Mouse (Mus musculus): Measurements from ENCODE around the gene 1110059E24Rik.
"Not testable (repeated sequence)": the region's sequence is repeated elsewhere in the genome, so short reads cannot be mapped to it uniquely, and the experiment has no call there.

1110059E24Rik gene

DNA sequence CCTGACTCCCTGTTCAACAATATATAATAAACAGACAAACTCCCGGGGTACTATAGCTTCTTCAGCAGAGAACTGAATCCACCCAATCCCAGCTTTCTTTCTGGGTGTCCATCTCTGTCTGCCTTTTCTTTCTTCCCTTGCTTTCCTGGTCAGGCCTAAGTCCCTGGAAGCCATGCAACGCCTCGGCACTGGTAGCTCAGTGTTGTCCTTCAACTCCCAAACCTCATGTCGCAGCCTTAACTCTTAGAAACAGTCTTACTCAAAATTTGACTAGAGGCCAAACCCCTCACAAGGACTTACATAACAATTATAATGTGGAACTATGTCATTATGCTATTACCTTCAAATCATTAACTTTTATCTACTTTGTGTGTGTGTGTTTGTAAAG is 28.6 kb downstream of the 1110059E24Rik start:
- DNase-seq: no peak

GRCm38 (mm10) chr19:21623410-21624147 is 29.2 kb downstream of the 1110059E24Rik start:
- DNase-seq: no peak

DNA sequence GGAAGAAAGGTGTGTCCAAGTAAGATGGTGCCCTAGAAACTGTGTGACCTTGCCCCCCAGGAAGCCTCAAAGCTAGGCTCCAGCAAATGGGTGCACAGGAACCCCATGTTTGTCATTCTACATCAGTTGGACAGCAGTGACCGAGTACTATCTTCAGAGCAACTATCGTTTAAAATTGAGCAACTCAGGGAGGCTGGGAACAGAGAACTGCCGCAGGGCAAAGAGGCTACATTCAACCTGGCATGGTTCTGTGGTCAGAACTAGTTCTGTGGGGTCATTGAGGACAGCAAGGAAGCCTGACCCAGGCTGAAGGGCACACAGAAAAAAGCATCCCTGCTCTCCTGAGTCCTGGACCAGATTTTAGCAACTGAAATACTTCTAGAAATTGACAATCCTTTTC is 37.0 kb downstream of the 1110059E24Rik start:
- DNase-seq: no peak

DNA sequence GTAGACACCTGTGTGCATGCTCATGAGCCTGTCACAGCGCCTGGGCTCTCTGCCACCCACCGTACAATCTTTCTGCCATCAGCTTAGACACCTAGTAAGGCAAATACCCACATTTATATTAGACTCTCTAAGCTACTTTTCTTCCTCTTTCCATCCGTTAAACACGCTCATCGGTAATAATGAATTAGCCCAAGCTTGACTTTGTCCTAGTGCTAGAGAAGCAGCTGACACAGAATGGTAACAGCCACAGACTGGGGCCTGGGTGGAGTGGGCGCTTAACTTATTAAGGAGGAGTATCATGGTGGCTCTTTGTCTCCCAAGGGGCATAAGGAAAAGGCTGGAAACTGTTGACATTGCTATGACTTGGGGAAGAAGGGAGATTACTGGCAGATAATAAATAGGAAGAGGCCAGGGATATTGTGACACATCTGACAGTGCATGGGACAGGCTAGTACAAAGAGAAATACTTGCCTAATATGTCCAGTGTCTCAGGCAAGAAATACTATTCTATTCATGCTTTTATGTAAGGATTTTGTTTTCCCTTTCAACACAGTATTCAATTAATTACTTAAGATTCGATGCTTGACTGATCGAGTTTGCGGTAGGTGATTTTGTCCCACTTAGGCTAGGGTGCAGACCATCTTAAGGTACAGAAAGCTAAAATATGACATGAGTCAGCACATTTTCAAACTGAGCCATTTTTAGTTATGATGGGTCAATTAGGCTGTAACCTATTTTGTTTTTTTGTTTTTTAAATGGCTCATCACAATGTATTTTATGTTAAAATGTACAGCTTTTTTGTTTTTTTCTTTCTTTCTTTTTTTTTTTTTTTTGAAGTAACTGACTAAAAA is 40.8 kb downstream of the 1110059E24Rik start:
- peak; percentile 17 for DNase-seq

DNA sequence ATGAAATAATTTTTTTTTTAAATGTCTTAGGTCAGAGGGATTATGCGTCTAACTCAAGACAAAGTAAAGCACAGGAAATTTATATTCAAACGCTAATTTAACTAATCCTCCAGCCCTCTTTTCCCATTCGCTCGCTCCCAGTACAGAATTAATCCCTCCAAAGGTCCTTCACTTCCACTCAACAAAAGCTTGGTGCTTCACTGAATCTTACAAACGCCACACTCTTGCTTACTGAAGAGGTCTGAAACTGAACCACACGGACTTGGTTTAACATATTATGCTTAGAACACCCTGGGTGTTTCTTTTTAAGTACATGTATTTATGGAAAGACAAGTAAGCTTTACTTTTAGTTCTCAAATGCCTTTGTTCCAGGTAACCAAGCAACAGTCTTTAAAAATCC is 41.5 kb downstream of the 1110059E24Rik start:
- DNase-seq: peak; percentile 6

DNA sequence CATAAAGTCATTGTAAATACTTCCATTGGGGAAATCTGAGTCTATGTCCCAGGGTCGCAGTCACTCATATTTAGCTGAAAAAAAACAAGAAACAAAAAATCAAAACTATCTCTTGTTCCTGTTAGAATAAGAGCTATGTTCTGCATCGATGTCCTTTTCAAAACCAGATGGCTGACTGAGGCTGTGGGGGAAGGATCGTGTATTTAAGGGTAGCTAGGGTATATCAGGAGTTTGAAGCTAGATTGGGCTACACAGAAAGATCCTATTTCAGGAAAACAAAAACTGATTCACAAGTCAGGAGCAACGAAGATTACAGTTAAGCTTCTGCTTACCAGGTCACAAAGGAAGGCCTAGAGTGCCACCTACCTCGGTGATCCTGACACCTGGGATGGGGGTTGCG is 42.5 kb downstream of the 1110059E24Rik start:
- DNase-seq: no peak

DNA sequence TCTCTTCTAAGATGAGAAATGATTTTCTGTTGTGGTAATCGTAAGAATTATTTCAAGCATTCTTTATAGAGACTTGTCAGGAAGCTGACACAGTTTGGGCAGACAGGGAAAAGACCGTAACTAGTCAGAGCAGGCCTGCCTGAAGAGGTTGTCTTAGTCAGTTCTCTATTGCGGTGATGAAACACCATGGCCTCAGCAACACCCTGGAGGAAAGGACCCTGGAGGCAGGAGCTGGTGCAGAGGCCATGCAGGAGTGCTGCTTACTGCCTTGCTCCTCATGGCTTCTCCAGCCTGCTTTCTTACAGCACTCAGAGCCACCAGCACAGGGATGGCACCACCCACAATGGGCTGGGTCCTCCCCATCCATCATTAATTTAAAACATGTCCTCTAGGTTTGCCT is 47.5 kb downstream of the 1110059E24Rik start:
- no peak for DNase-seq

GRCm38 (mm10) chr19:21603836-21604235 is 48.9 kb downstream of the 1110059E24Rik start:
- DNase-seq: no peak

GRCm38 (mm10) chr19:21601541-21602101 is 51.2 kb downstream of the 1110059E24Rik start:
- DNase-seq: no peak

DNA sequence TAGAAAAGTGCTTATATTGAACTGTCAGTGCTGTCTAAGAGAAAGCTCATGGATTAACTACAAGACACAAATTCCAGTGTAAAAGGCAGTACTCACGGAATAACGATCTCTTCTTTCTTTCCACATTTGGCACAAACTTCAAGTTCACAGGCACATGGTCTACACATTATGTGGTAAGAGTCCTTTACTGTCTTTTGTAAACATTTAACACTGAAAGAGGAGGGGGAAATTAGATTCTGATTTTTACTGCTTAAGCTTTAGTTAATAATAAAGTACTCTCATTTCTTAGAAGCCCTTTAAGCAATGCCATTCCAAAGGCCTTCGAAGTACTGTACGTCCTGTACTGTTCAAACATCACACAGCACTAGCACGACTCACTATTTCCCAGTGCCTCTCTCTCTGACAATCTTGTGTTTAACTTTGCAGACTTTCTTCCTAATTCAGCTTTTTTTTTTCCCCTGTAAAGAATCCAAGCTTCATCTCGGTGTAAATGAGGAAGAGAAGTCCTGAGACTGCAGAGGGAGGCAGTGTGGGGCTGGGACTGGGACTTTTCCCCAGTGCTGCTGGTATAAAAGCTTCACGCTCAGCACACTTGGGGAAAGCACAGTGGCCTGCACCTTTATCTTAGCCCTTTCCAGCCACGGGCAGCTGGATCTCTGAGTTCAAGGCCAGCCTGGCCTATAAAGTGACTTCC is 54.0 kb downstream of the 1110059E24Rik start:
- no peak for DNase-seq

GRCm38 (mm10) chr19:21594676-21595075 is 58.1 kb downstream of the 1110059E24Rik start:
- DNase-seq: no peak

- not testable (repeated sequence) for DNase-seq
These were observed 60.6 kb downstream of the 1110059E24Rik start for GRCm38 (mm10) chr19:21592216-21592615.

DNA sequence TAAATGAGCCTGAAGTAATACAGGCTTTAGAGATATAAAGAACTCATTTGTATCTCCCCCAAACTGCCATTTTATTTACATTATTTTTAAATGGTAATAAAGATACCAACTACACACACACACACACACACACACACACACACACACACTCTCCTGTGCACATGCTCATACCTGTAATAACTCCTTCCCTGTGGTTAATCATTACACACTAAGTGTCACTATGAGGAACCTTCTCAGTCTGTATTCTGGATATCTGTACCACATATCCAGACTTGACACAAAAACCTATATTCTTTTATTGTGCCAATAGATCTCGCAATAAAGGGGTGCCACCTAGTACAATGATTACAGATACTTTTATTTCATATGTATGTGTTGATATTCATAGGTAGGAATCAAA is 62.9 kb downstream of the 1110059E24Rik start:
- DNase-seq: no peak

DNA sequence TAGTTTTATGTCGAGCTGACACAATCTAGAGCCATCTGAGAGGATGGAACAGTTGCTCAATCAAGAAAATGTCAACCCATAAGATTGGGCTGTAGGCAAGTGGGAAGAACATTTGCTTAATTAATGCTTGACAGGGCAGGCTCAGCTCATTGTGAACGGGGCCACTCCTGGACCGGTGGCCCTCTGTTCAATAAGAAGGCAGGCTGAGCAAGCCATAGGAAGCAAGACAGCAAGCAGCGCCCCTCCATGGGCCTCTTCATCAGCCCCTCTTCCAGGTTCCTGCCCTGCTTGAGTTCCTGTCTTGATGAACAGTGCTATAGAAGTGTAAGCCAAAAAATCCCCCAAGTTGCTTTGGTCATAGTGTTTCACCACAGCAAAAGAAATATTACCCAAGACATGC is 65.2 kb downstream of the 1110059E24Rik start:
- DNase-seq: no peak

DNA sequence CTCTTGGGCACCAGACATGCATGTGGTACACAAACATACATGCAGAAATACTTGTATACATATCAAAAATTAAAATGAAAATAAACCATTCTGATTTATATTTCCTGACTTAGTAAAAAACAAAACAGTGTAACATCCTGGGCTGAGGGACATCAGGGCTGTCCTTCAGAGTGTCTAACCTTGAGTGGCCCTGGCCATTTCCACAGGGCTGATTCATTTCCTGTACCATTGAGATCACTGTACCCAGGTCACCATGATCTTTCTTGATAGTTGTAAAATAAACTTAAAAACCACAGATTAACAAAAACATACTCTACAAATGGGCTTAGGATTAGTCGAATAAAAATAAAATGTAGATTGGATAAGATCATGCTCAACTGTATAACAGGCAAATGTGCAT is 66.2 kb downstream of the 1110059E24Rik start:
- DNase-seq: no peak

DNA sequence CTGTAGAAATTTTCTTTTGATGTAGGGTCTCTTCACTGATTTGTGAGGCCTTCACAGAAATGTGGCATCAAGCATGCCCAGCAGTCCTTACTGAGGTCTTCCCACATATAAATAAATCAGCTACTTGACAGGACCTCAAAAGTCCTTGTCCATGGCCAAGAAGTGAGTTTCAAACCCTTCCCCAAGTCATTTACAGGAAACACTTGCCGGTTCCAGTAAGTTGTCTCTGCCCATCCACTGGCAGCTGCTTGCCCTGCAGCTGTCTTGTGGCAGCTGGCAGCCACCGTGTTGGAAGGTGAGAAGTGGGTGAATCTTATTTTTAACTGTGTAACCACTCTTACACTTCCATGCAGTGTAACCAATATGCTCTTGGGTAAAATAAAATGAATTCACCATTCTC is 66.9 kb downstream of the 1110059E24Rik start:
- DNase-seq: no peak

- no peak for DNase-seq
These were observed 68.8 kb downstream of the 1110059E24Rik start for GRCm38 (mm10) chr19:21583986-21584385.

DNA sequence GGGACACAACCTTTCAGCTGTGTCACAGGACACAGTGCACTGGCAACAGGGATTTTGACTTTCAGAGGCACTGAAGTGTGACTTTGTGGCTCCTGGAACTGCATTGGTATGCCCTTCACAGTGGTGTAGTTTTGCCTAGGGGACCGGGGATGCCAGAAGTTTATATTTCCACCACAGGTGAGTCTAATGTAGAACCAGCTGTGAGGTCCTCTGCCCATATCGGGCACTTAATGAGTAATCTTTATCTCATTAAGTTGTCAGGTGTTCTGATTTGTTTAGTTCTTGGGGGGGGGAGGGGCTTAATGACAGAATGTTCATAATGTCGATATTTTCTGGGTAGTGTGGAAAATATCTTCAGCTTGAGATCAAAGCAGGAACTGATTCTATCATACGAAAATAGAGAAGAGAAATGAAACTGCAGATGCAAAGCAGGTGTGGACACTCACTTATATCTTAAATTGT is 69.2 kb downstream of the 1110059E24Rik start:
- no peak for DNase-seq

- no peak for DNase-seq
These were observed 71.4 kb downstream of the 1110059E24Rik start for GRCm38 (mm10) chr19:21581404-21581803.

DNA sequence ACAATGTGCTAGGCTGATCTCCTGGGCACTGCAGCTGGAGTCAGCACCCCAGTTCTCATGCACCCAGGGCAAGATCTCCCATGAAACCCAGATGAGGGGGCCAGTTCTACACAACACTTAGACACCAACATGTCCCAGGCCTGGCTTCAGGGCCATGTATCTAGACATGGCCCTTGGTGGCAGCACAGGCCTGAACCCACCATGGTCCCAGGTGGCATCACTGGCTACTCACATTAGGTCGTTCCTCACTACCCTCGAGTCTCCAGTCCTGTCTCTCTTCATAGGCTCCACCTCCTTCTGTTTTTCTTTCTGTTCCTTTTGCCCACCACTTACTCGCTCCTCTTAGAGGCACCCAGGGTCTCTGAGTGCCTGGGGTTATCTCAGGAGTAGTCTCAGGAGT is 72.9 kb downstream of the 1110059E24Rik start:
- no peak for DNase-seq

DNA sequence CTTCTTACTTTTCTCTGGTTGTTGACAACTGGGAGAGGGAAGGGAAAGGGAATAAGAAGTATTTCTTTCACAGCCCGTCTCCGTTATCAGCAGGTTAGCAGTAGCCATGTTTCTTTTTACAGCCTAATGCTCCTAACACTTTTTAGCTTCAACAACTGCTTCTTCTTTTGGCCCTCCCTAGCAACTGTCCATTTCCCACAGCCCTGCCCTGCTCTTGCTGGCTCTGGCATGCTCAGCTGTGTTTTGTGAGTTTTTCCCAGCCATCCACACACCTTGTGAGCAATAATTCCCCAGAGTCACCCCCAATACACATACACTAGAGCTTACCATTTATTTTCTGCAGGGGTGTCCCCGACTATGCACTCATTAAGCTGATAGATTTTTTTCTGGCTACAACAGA is 75.3 kb downstream of the 1110059E24Rik start:
- no peak for DNase-seq

- DNase-seq: no peak
These were observed 80.8 kb downstream of the 1110059E24Rik start for GRCm38 (mm10) chr19:21571986-21572385.
